Mouse (Mus musculus): ENCODE results near the gene Sp8. TPM values are rescaled to one million over a fixed set of nuclear protein-coding genes. Genes with fewer than 3 reads are reported as not detected.

The Sp8 gene
- polyA plus RNA-seq, 1 experiment: not detected

DNA sequence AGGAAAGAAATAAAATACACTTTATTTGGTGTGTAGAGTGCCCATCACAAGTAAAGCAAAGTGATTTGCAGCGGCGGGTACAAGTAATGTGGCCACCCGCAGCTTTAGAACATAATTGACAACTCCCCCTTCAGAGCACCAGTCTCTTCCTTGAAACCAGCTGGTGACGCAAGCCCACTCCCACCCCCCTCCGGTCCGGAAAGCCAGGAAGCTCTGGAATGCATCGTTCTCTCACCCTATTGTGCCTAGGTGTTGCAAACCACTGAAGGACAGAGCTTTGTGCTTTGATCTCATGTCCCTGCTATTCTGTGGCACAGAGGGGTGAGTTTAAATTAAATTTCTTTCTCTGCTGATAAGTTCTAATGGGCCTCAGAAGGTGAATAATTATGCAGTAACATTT lies 10.0 kb downstream of the Sp8 start:
- Histone ChIP-seq H3K4me1 (ENCODE audit: control insufficient read depth, insufficient read depth, low read length) (no peaks in the 10 kb centered on the region), H3K4me3 (ENCODE audit: insufficient read depth, low read length) (no peak overlapping the region), H3K27ac (ENCODE audit: insufficient read depth, low read length) (no peak overlapping the region)
- TF ChIP-seq CTCF (IDR thresholded peaks at IDR 0.05; ENCODE audit: borderline replicate concordance, insufficient read depth, low read length) (no peak), POLR2A (IDR thresholded peaks at IDR 0.05; ENCODE audit: low read depth, low read length) (no peak)

DNA sequence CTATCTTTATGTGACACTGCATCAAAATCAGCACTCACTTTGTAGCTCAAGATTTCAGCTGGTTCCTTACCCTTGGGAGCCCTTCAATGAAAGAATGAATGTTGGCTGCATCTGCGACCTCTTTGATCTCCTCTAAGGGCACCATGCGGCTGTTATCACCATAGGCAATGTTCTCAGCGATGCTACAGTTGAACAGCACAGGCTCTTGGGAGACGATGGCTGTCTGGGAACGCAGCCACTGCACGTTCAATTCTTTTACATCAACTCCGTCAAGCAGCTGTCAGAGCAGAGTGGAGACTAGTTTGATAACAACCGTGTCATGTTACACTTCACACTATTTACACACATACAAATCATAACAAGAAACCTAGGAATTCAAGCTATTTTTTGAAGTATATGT lies 26.5 kb downstream of the Sp8 start:
- no peak overlapping the region for H3K27ac ChIP-seq (ENCODE audit: insufficient read depth, low read length)

DNA sequence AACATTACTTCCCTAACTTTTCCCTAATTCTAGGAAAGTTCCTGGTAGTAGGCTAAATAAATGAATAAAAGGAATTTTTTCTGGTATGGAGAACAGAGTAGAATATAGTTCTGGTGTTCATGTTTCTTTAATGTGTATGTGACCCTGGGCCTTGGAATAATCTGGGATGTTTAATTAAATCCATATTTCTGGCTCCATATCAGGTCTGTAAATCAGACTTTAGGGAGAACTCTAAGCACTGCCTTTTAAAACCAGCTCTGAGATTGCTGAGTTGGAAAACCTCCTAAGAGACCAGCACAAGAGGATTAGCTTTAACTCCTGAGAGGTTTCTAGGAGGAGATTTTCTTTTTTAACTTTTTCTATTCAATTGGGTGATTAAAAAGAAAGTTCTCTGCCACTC lies 36.7 kb downstream of the Sp8 start:
- Histone ChIP-seq H3K4me3 (ENCODE audit: insufficient read depth, low read length) (no peak overlapping the region), H3K4me1 (ENCODE audit: control insufficient read depth, insufficient read depth, low read length) (no peaks in the 10 kb centered on the region), H3K27ac (ENCODE audit: insufficient read depth, low read length) (no peak overlapping the region)
- no peak for TF ChIP-seq POLR2A (IDR thresholded peaks at IDR 0.05; ENCODE audit: low read depth, low read length)
- no peak for TF ChIP-seq CTCF (IDR thresholded peaks at IDR 0.05; ENCODE audit: borderline replicate concordance, insufficient read depth, low read length)

More for the DNA sequence above, 26.5 kb downstream of the Sp8 start:
- H3K4me1 ChIP-seq (ENCODE audit: control insufficient read depth, insufficient read depth, low read length): no peaks in the 10 kb centered on the region
- TF ChIP-seq CTCF (IDR thresholded peaks at IDR 0.05; ENCODE audit: borderline replicate concordance, insufficient read depth, low read length) (no peak), POLR2A (IDR thresholded peaks at IDR 0.05; ENCODE audit: low read depth, low read length) (no peak)
- no peak overlapping the region for H3K4me3 ChIP-seq (ENCODE audit: insufficient read depth, low read length)

DNA sequence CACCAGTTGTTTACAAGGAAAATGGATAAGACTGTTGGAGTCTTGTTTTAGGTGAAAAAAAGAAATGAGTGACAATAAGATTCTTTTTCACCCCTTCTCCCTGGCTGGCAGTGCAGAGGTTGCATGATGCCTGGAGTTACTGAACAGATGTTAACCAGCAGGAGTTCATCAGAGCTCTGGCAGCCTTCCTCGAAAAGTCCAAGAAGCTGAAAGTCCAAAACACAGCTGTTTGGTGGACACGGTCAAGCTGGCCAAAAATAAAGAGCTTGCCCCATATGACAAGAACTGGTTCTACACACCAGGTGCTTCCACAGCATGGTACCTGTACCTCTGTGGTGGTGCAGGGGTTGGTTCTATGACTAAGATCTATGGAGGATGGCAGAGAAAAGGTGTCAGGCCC lies 41.8 kb downstream of the Sp8 start:
- no peaks in the 10 kb centered on the region for H3K4me1 ChIP-seq (ENCODE audit: control insufficient read depth, insufficient read depth, low read length)
- H3K4me3 ChIP-seq (ENCODE audit: insufficient read depth, low read length): no peak overlapping the region
- H3K27ac ChIP-seq (ENCODE audit: insufficient read depth, low read length): no peak overlapping the region
- TF ChIP-seq CTCF (IDR thresholded peaks at IDR 0.05; ENCODE audit: borderline replicate concordance, insufficient read depth, low read length) (no peak), POLR2A (IDR thresholded peaks at IDR 0.05; ENCODE audit: low read depth, low read length) (no peak)

Other genes with a start within 250 kb of the Sp8 start
- gene Abcb5, start 120.1 kb downstream of the Sp8 start, polyA plus RNA-seq (2011; ENCODE audit: insufficient read length, low read depth, missing spikeins): not detected in 2 replicates